Mouse (Mus musculus): Measurements from ENCODE around the gene Svep1.
A peak's percentile ranks its signal among the peaks of the same experiment; 100 is the strongest.

Svep1 gene

DNA sequence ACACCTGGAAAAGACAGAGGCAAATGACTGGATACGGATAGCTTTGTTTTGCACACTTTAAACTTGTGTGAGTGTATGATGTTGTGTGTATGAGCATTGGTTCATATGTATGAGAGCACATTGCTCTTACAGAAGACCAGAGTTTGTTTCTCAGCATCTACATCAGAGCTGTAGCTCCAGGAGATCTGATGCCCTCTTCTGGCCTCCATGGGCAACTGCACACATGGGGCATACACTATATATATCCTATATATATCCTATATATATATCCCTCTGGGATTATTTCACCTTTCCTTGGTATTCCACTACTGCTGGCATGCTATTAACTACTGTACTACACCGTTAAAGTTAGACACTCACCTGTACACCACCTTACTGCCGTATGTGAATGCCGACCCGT is 122.5 kb downstream of the Svep1 start:
- DNase-seq (ENCODE audit: low read depth) = no peak

DNA sequence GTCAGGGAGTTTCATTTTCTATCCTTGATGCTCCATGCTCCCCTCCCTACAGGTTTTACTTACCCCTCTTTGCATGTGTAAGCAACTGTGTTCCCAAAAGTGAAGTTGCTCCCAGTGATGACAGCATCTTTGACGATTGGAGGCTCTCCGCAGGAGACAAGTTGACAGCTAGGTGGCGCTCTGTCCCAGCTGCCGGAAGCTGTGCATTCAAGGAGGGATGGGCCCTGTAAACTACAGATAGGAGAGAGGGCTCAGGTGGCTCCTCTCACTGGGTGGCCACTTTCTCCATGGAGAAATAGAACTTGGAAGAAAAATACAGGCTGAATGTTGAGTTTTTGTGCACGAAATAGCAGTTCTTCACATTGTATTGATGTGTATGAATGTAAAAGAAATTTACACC is 124.1 kb downstream of the Svep1 start:
- DNase-seq (ENCODE audit: low read depth) = peak; percentile 7

DNA sequence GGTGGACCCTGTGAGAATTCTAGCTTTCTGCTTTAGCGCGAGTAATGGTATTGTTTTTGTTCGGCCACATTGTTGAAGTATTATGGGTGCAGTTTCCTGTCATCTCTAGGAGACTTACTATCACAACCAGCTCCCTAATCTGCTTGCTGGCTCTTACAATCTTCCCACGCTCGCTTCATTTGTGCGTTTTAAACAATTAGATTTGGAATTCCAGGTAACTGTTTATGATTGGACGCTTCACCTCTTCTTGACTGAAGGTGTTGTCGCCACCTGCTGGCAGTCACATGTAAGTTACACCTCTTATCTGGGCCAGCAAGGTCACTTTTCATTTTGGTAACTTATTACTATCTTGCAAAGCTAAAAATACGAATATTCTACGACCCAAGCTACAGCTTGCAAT is 127.0 kb downstream of the Svep1 start:
- no peak for DNase-seq (ENCODE audit: low read depth)

DNA sequence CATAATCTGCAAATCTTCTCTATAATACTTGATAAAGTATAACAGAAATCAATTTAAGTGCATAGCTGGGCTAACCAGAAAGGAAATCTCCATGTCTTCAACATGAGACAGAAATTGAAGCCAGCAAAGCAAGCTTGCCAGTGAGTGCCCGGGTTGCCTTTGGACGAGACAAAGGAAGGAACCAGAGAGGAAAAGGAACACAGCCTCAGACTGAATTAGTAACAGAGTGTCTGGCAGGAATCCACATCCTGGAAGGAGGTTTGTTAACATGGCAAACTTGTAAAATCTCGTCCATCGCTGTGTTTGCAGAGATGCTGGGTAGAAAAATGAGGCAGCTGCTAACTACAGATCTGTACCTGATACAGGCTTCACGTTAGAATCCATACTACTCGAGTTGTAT is 128.7 kb downstream of the Svep1 start:
- DNase-seq (ENCODE audit: low read depth) = no peak

DNA sequence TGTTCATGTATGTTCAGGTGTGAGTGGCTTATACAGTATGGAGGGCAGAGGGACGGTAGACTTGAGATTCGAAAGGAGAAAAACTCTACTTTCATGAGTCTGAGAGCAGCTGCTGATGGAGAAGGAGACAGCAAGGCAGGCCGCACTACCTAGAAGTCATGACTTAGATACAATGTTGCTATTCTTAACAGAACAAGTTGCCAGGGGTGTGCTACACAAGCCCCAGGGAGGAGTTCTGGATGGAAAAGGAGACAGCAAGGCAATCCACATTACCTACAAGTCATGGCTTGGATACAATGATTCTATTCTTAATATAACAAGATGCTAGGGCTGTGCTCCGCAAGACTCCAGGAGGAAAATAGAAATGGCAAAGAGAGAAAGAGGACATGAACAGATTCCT is 129.1 kb downstream of the Svep1 start:
- no peak for DNase-seq (ENCODE audit: low read depth)

DNA sequence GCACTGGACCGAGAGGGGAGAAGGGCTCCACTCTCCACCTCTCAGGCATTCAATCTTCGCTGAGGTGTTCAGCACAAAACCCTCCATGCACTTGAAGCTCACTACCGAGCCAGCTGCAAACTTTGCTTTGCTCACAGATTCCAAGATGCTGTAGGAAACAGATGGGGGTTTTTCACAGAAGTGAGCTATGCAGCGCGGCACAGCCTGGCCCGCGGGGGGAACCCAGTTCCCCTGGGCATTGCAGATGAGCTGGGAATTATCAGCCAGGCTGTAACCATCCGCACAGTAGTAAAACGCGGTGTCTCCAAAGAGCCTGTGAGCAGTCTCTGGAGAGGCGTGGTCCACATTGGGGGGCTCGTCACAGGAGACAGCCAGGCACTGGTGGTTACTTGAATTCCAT is 133.8 kb downstream of the Svep1 start:
- no peak for DNase-seq (ENCODE audit: low read depth)

DNA sequence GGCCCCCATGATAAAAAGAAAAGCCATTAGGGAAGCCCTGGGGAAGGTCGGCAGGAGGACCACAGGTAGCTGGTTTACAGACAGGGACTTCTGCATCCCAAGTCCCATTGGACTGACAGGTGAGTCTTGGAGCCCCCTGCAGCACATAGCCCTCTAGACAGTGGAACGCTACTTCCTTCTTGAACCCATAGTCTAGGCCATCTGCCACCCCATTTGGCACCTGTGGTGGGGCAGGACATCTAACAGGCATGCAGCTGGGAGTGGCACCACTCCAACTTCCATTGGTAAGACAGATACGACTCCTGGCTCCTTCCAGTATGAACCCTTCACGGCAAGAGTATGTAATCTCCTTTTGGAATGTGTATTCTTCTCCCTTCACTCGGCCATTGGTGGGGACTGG is 137.8 kb downstream of the Svep1 start:
- no peak for DNase-seq (ENCODE audit: low read depth)

DNA sequence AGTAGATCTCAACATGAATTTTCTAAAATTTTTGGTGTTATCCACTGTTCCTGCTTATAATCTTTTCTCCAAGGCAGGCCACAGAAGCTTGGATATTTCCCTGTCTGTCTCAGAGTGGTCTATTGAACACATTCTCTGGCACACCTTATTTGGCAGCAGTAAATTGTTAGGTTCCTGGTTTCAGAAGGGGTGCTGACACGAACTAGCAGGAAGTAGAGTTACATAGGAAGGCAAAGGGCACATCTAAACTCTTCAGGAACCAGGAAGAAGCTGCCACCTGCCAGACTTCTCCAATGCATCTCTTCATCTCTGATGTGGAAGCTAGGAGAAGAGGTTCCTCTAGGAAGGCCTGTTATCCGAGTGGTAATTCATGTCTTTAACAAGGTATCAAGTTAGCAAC is 141.9 kb downstream of the Svep1 start:
- no peak for DNase-seq (ENCODE audit: low read depth)

DNA sequence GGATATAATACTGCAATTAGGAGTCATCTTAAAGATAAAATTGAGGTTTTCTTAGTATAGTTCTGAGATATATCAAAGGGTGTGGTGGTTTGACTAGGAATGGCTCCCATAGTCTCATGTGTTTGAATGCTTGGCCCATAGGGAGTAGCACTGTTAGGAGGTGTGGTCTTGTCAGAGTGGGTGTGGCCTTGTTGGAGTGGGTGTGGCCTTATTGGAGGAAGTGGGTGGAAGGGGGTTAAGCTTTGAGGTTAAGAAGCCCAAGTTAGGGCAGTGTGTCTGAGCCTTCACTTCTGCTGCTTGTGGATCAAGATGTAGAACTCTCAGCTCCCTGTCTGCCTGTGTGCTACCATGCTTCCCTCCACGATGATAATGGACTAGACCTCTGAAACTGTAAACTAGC is 143.7 kb downstream of the Svep1 start:
- DNase-seq (ENCODE audit: low read depth) = no peak

DNA sequence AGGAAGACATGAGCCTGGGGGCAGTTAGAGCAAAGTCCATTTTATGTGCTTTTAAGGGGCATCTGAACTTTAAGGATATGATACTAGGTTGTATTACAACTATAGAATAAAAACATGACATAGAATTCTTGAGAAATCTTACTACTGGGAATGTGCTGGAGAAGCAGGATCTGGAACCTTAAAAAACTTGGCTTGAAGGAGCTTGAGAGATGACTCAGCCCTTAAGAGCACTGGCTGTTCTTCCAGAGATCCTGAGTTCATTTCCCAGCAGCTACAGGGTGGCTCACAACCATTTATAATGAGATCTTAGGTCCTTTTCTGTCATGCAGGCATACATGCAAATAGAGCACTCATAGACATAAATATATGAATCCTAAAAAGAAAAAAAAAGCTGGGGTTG is 151.0 kb downstream of the Svep1 start:
- no peak for DNase-seq (ENCODE audit: low read depth)

DNA sequence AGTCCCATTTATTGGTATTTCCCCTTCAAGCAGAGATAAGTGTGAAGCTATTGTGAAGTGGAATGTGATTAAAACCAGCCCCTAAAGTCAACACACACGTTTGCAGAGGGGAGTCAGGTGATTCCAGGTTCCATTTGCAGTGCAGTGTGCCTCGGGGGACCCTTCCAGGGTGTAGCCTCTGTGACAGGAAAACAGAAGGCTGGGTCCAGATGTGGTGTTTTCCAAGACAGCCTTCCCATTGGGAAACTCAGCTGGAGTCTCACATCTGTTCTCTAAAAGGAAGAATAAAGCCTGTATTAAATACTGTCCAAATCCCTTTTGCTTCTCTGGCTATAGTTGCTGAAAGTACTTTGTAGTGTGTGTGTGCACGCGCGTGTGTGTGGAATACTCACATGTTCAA is 152.2 kb downstream of the Svep1 start:
- DNase-seq (ENCODE audit: low read depth) = no peak

DNA sequence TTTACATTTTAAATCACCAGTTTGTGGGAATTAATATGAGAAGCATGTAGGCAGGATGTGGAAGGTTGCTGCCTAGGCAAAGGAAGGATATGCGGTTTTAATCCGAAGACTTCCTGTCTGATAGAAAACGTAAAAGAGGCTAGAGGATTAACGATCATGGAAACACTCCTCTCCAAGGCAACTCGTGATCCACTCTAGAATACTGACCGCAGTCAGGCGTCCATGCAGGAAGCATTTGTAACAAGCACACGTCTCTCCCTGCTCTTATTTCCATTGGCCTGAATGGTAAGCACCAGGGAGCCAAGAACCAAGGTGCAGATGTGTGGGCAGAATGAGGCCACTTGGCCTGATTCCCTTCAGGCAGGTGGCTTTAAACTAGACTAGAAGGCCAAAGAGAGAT is 155.9 kb downstream of the Svep1 start:
- no peak for DNase-seq (ENCODE audit: low read depth)

DNA sequence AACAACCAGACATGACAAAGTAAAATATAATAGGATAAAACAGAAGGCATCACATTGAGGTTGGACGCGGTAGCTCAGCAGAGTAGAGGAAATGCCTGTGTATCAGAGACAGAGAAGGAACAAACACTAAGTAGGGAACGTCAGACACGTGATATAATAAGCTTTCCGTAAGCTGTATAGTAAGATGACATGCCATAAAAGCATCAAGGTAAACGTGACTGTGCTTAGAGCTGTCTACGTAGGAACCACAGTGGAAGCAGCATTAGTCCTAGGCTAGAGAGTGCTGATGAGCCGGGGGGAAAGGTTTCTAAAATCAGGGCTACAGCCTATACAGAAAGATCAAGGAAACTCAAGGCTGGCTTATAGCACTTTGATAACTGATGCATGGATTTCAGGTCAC is 156.4 kb downstream of the Svep1 start:
- DNase-seq (ENCODE audit: low read depth) = no peak

DNA sequence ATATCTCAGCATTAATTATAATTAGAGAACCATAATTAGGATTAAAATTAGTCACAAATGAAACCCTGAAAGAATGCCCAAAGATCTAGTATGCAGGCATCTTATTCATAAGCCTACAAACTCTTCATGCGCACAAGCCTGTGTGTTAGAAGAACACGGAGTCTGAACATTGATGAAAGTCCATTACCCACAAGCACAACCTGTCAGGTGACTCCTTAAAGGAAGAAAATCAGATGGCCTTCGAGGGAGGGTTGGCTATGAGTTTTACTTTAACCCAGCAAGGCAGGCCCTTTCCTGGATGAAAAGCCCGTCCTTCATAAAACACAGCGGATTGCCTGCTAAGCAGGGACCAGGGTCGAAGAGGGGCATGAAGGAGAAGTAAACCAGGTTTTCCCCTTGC is 161.8 kb downstream of the Svep1 start:
- no peak for DNase-seq (ENCODE audit: low read depth)

DNA sequence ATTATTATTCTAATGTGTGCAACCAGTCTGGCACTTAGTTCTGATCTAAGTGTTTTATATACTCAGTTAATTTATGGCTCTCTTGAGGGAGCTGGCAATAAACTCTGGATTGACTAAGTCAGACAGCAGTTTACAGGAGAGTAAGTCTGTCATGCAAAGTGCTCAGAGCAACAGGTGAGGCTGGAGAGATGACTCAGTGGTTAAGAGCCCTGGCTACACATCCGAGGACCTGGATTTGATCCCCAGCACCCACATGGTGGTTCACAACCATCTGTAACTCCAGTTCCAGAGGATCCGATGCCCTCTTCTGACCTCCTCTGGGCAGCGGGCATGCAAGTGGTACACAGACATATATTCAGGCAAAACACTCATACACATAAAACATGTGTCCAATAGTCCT is 162.3 kb downstream of the Svep1 start:
- no peak for DNase-seq (ENCODE audit: low read depth)

DNA sequence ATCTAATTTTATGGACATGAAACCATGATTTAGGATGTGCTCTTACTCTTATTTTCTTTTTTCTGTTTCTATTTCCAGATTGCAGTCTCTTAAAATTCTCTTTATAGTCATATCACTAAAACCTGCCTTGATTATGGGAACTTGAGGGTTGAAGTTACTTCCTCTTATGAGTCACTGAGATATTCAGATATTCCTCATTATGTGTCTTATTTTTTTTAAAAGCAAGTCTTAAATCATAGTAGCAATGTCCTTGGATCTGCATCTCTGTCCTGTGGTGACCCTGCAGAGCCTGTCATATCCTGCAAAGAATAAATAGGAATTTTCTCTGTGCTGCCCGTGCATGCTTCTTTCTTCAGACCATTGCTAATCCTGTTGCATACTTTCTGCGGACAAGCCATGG is 166.6 kb downstream of the Svep1 start:
- no peak for DNase-seq (ENCODE audit: low read depth)

DNA sequence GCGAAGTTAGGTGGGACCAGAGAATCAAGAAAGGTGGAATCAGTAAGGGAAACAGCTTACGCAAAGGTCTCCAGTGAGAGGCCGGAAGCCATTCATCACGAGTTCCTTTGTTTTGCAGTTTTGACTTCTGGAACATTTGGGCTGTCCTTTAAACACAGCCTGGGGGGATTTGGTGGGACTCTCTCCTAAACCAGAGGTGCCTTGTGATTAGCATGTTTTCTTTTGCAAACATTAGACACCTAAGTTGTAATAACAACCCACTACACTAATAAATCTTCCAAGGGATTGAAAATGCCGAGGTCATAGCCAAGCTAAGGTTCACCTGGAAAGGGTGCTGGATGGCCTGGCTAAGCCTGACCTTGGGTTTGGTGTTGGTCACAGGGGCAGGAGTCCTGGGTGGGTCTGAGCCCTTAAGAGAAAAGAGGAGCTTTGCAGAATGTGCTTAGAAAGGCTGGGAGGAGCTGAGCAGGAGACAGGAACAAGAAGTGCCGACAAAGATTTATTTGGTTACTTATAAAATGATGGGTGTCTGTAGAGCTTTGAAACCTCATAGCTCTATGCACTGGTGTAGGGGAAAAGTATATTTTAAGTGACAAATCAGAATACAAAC is 169.5 kb downstream of the Svep1 start:
- no peak for DNase-seq (ENCODE audit: low read depth)

DNA sequence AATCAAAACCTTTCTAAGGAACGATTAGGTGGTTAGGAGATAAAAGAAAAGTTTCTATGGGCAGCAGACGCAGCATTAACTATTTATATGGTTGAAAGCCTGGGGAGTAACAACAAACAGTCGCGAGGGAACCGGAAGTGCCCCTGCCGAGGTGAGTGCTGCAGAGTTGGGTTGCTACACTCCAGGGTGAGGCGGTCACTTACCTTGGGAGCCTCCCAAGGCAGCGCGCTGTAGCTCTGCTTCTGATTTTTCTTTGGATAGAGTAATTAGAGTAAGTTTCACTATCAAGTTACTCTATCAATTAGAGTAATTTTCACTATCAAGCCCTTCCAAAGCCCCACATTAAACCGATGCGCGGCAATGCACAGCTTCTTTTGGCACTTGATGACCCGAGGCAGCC is 172.0 kb downstream of the Svep1 start:
- DNase-seq (ENCODE audit: low read depth) = no peak

DNA sequence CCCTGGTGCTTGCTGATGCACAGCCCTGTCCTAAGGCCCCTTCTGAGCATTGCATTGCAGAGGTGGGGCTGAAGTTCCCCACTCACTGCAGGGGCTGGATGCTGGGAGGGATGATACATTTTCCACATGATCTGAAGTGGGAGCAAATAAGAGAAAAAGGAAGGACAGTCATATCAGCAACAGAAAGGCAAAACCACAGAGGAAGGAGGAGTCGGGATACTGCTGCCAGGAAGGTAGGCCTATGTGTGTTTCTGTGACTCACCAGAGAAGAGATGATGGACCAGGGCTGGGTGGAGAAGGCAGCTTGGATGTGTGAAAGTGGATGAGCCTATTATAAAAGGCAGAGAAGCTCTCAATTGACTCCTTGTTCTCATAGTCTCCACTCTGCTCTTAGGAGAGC is 173.9 kb downstream of the Svep1 start:
- DNase-seq (ENCODE audit: low read depth) = peak; percentile 49

DNA sequence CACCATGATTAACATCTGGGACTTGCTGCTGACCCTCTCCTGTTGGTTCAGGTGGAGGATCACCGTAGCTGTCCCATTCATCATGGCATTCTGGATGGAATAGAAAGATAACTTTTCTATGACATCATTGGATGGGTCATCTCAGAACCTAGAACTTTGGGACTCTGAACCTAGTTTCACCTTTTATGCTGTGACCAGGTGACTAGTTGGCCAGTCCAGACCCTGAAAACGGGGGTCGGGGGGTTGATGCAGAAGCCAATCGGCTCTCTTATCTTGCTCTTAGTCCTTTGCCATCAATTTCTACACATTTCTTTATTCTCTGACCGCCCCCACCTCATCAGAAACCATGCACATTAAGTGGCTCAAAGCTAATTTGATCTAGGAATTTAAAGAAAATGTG is 197.6 kb downstream of the Svep1 start, which contains the start of gene Txndc8:
TSS of gene Txndc8 (minus strand) at position 101 of the 400 bp plus-strand sequence.
- DNase-seq (ENCODE audit: low read depth) = no peak

DNA sequence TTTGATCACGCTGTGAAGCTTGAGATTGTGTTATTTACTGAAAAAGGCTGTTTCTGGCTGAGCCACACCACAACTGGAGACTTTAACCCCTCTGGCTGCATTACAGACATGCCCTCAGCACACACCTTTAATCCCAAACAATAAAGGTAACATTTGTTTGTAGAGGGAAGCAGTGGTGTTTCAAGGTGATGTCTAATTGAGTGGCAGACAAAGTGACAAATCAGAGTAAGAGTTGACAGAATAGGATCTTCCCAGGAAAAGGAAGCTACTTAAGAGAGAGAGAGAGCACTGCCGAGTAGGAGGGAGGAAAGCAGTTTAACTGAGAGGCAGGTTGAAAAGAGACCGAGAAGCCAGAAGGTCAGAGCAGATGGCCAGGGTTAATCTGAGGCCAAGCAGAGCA is 203.2 kb downstream of the Svep1 start:
- DNase-seq (ENCODE audit: low read depth) = no peak
